Mouse (Mus musculus) CH12.LX (cell line): Measurements from ENCODE around the gene Tppp.

Experiments used
- CTCF ChIP-seq, 2 experiments: IDR thresholded peaks in 1 of 2; conservative IDR thresholded peaks in 1 of 2; 2 replicates each; pipeline ENCODE4 v1.5.1; 2011 to 2012; ENCODE audit warnings: low read depth in 2 of 2, low read length in 2 of 2, improper control_type of control experiment in 1 of 2, inconsistent platforms in 1 of 2, mild to moderate bottlenecking in 1 of 2, moderate library complexity in 1 of 2
- E2F4 ChIP-seq: IDR thresholded peaks from 2 replicates; pipeline ENCODE4 v1.6.1; 2011; ENCODE audit warnings: low read depth, low read length, improper control_type of control experiment; ENCODE audit not compliant: insufficient replicate concordance
- EP300 ChIP-seq: IDR thresholded peaks from 2 replicates; pipeline ENCODE4 v1.6.1; 2011; ENCODE audit warnings: low read length, improper control_type of control experiment
- GABPA ChIP-seq: IDR thresholded peaks from 2 replicates; pipeline ENCODE4 v1.6.1; 2012; ENCODE audit warnings: low read depth, low read length, improper control_type of control experiment, inconsistent platforms; ENCODE audit not compliant: insufficient replicate concordance
- KAT2A ChIP-seq: IDR thresholded peaks from 2 replicates; pipeline ENCODE4 v1.6.1; 2012; ENCODE audit warnings: low read length, improper control_type of control experiment, inconsistent platforms; ENCODE audit not compliant: insufficient replicate concordance
- MAZ ChIP-seq: IDR thresholded peaks from 2 replicates; pipeline ENCODE4 v1.6.1; 2012; ENCODE audit warnings: low read depth, mild to moderate bottlenecking, inconsistent platforms, low read length, improper control_type of control experiment, moderate library complexity
- MEF2A ChIP-seq: IDR thresholded peaks from 2 replicates; pipeline ENCODE4 v1.6.1; 2014; ENCODE audit warnings: low read depth, mild to moderate bottlenecking, inconsistent platforms, low read length, improper control_type of control experiment, borderline replicate concordance
- PAX5 ChIP-seq: IDR thresholded peaks from 2 replicates; pipeline ENCODE4 v1.6.1; 2012; ENCODE audit warnings: low read length, inconsistent platforms, mixed read lengths
- POLR2A ChIP-seq: IDR thresholded peaks from 2 replicates; pipeline ENCODE4 v1.6.1; 2011; ENCODE audit warnings: low read depth, mild to moderate bottlenecking, improper control_type of control experiment, low read length
- RAD21 ChIP-seq: IDR thresholded peaks from 2 replicates; pipeline ENCODE4 v1.6.1; 2011; ENCODE audit warnings: low read depth, mild to moderate bottlenecking, low read length, improper control_type of control experiment, moderate library complexity
- TCF12 ChIP-seq: IDR thresholded peaks from 2 replicates; pipeline ENCODE4 v1.6.1; 2014; ENCODE audit warnings: low read depth, mild to moderate bottlenecking, inconsistent platforms, low read length, improper control_type of control experiment
- UBTF ChIP-seq: IDR thresholded peaks from 2 replicates; pipeline ENCODE4 v1.6.1; 2012; ENCODE audit warnings: low read depth, mild to moderate bottlenecking, inconsistent platforms, low read length, improper control_type of control experiment, moderate library complexity
- USF1 ChIP-seq: IDR thresholded peaks from 2 replicates; pipeline ENCODE4 v1.6.1; 2014; ENCODE audit warnings: low read depth, mild to moderate bottlenecking, inconsistent platforms, low read length, improper control_type of control experiment

- TF ChIP-seq TCF12, result no peak
- TF ChIP-seq RAD21, result no peak
- no peak for TF ChIP-seq USF1
- TF ChIP-seq CTCF (conservative IDR thresholded peaks at IDR 0.05 in 1 of 2, IDR thresholded peaks at IDR 0.05 in 1 of 2; ENCODE audit: low read depth in 2 of 2, low read length in 2 of 2), result no peak
- TF ChIP-seq UBTF, result no peak
- TF ChIP-seq PAX5, result no peak
- no peak for TF ChIP-seq KAT2A
- no peak for TF ChIP-seq MEF2A
- TF ChIP-seq POLR2A, result no peak
- no peak for TF ChIP-seq EP300
- no peak for TF ChIP-seq GABPA
- TF ChIP-seq E2F4, result no peak
- TF ChIP-seq MAZ, result no peak
Observed at GRCm38 (mm10) chr13:73990325-73990724, 18.9 kb upstream of the Tppp start.
